Mouse (Mus musculus) ES-Bruce4 (cell line): ENCODE results near the gene 2610028H24Rik.

Experiments used
- CTCF ChIP-seq: IDR thresholded peaks from one replicate; pipeline ENCODE4 v1.8.1; 2011; ENCODE audit warnings: low read depth, low read length
- EP300 ChIP-seq: IDR thresholded peaks from 2 replicates; pipeline ENCODE4 v1.6.1; 2011; ENCODE audit warnings: low read depth, low read length; ENCODE audit not compliant: insufficient read depth
- POLR2A ChIP-seq: IDR thresholded peaks from one replicate; pipeline ENCODE4 v1.8.1; 2011; ENCODE audit warnings: low read length; ENCODE audit not compliant: insufficient read depth

DNA sequence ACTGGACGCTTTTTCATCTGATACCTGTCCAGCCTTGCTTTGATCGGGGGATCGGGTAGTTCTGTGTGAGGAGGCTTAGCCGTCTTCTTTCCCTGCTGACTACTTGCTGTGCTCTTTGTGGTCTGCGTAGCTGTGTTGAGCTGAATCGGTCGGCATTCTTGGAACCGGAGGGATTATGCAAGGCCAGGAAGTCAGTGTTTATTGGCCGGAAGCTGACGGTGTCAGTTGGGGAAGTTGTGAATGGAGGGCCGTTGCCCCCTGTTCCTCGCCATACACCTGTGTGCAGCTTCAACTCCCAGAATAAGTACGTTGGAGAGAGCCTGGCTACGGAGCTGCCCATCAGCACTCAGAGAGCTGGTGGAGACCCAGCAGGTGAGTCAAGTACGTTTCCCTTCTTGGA is 40.3 kb downstream of the 2610028H24Rik start:
- TF ChIP-seq POLR2A: no peak
- no peak for TF ChIP-seq CTCF
- TF ChIP-seq EP300: no peak
